Mouse (Mus musculus) frontal cortex, postnatal 36 days (tissue): ENCODE results near the gene Gse1.
"Not testable (repeated sequence)": the region's sequence is repeated elsewhere in the genome, so short reads cannot be mapped to it uniquely, and the experiment has no call there.

ENCODE experiments used
- DNase-seq, 2 experiments: peaks; one replicate each; pipeline ENCODE4 v3.0.0; 2022; ENCODE audit warnings: low spot score in 2 of 2

Gene Gse1

GRCm38 (mm10) chr8:120344166-120344565 is 115.9 kb downstream of the Gse1 start:
- no peak for DNase-seq

GRCm38 (mm10) chr8:120344583-120344982 is 116.3 kb downstream of the Gse1 start:
- DNase-seq = no peak

- DNase-seq = peak in 1 of 2 experiments; percentile 13
Observed at GRCm38 (mm10) chr8:120347734-120348341, 119.6 kb downstream of the Gse1 start.

GRCm38 (mm10) chr8:120348922-120349321 is 120.7 kb downstream of the Gse1 start:
- no peak for DNase-seq

- DNase-seq = no peak
Observed at GRCm38 (mm10) chr8:120351332-120352071, 123.2 kb downstream of the Gse1 start.

- DNase-seq = peak; percentile 78 to 83
Observed at GRCm38 (mm10) chr8:120352096-120352495, 123.8 kb downstream of the Gse1 start.

- no peak for DNase-seq
Observed at GRCm38 (mm10) chr8:120356067-120356466, 127.8 kb downstream of the Gse1 start.

- no peak for DNase-seq
Observed at GRCm38 (mm10) chr8:120357504-120357903, 129.2 kb downstream of the Gse1 start.

GRCm38 (mm10) chr8:120361301-120361700 is 133.0 kb downstream of the Gse1 start:
- DNase-seq = peak; percentile 45 to 48

- no peak for DNase-seq
Observed at GRCm38 (mm10) chr8:120363552-120364071, 135.4 kb downstream of the Gse1 start.

- no peak for DNase-seq
Observed at GRCm38 (mm10) chr8:120364093-120364725, 136.0 kb downstream of the Gse1 start.

- DNase-seq = no peak
Observed at GRCm38 (mm10) chr8:120366840-120367239, 138.6 kb downstream of the Gse1 start.

GRCm38 (mm10) chr8:120368191-120368590 is 139.9 kb downstream of the Gse1 start:
- not testable (repeated sequence) for DNase-seq

GRCm38 (mm10) chr8:120368814-120369649 is 140.8 kb downstream of the Gse1 start:
- peak; percentile 74 to 76 for DNase-seq

- DNase-seq = no peak
Observed at GRCm38 (mm10) chr8:120369956-120370355, 141.7 kb downstream of the Gse1 start.

GRCm38 (mm10) chr8:120370461-120370860 is 142.2 kb downstream of the Gse1 start:
- DNase-seq = no peak

GRCm38 (mm10) chr8:120371146-120371545 is 142.9 kb downstream of the Gse1 start:
- no peak for DNase-seq

GRCm38 (mm10) chr8:120371725-120372457 is 143.6 kb downstream of the Gse1 start:
- peak; percentile 31 to 61 for DNase-seq

- DNase-seq = no peak
Observed at GRCm38 (mm10) chr8:120372684-120373083, 144.4 kb downstream of the Gse1 start.

GRCm38 (mm10) chr8:120373621-120374020 is 145.4 kb downstream of the Gse1 start:
- no peak for DNase-seq

GRCm38 (mm10) chr8:120374070-120374469 is 145.8 kb downstream of the Gse1 start:
- no peak for DNase-seq
